Mouse (Mus musculus) spleen, postnatal 10 days (tissue): ENCODE measurements at regions not wholly inside any gene's neighbourhood (a gene's known extent, or its start where the extent isn't known, plus 50 kb on each side); places are given as distances from the start of the nearest gene placed in this dataset.

ENCODE experiments used
- DNase-seq, 2 experiments: peaks; one replicate each; pipeline ENCODE4 v3.0.0; 2021 to 2022; ENCODE audit warnings: low spot score in 2 of 2

- DNase-seq = no peak
Measured at GRCm38 (mm10) chr2:117912722-117913121, 199.0 kb upstream of the Thbs1 start.

- DNase-seq = peak in 1 of 2 experiments; percentile 20
Measured at GRCm38 (mm10) chr2:117913846-117914245, 197.8 kb upstream of the Thbs1 start.

GRCm38 (mm10) chr2:117915821-117916220 is 195.9 kb upstream of the Thbs1 start:
- DNase-seq = no peak

GRCm38 (mm10) chr2:117917181-117917580 is 194.5 kb upstream of the Thbs1 start:
- DNase-seq = no peak

- DNase-seq = no peak
Measured at GRCm38 (mm10) chr2:117924877-117925276, 186.8 kb upstream of the Thbs1 start.

GRCm38 (mm10) chr2:117925412-117925811 is 186.3 kb upstream of the Thbs1 start:
- peak in 1 of 2 experiments; percentile 19 for DNase-seq

- DNase-seq = no peak
Measured at GRCm38 (mm10) chr2:117928062-117928461, 183.6 kb upstream of the Thbs1 start.

GRCm38 (mm10) chr2:117929586-117929985 is 182.1 kb upstream of the Thbs1 start:
- no peak for DNase-seq

- DNase-seq = no peak
Measured at GRCm38 (mm10) chr2:117930895-117931537, 180.7 kb upstream of the Thbs1 start.

GRCm38 (mm10) chr2:117936590-117936989 is 175.1 kb upstream of the Thbs1 start:
- no peak for DNase-seq

GRCm38 (mm10) chr2:117938283-117939049 is 173.2 kb upstream of the Thbs1 start:
- no peak for DNase-seq

- no peak for DNase-seq
Measured at GRCm38 (mm10) chr2:117941517-117942096, 170.1 kb upstream of the Thbs1 start.

- no peak for DNase-seq
Measured at GRCm38 (mm10) chr2:117943666-117944065, 168.0 kb upstream of the Thbs1 start.

- DNase-seq = no peak
Measured at GRCm38 (mm10) chr2:117944325-117944724, 167.4 kb upstream of the Thbs1 start.

GRCm38 (mm10) chr2:117944942-117945341 is 166.7 kb upstream of the Thbs1 start:
- no peak for DNase-seq

- no peak for DNase-seq
Measured at GRCm38 (mm10) chr2:117950431-117951336, 161.0 kb upstream of the Thbs1 start.

GRCm38 (mm10) chr2:117951337-117951718 is 160.3 kb upstream of the Thbs1 start:
- DNase-seq = no peak

- DNase-seq = no peak
Measured at GRCm38 (mm10) chr2:117958737-117959136, 152.9 kb upstream of the Thbs1 start.

- DNase-seq = no peak
Measured at GRCm38 (mm10) chr2:117959440-117959839, 152.2 kb upstream of the Thbs1 start.

- DNase-seq = no peak
Measured at GRCm38 (mm10) chr2:117962531-117962930, 149.1 kb upstream of the Thbs1 start.

- no peak for DNase-seq
Measured at GRCm38 (mm10) chr2:117963526-117963925, 148.2 kb upstream of the Thbs1 start.

- no peak for DNase-seq
Measured at GRCm38 (mm10) chr2:117965758-117966157, 145.9 kb upstream of the Thbs1 start.
